Mouse (Mus musculus) heart, adult 10 weeks (tissue): Measurements from ENCODE around the gene Pkd1l3. TPM values are rescaled to one million over a fixed set of nuclear protein-coding genes. Genes with fewer than 3 reads are reported as not detected.

Experiments used
- polyA plus RNA-seq: library from polyadenylated mRNA; stranded (reverse); fragments of 350-450 nt; fragmentation: Illumina TruSeq; extraction: RNeasy Lipid Tissue Mini Kit (QIAGEN cat#74804); gene quantifications from one replicate; pipeline ENCODE4 v1.2.3, GENCODE M21; 2014; ENCODE audit warnings: low read depth, low replicate concordance

Pkd1l3 gene
- not detected for polyA plus RNA-seq

GRCm38 (mm10) chr8:109614243-109615210, at the start of gene Pkd1l3:
Gene Pkd1l3 (plus strand): TSS chr8:109614517.

GRCm38 (mm10) chr8:109565498-109566333, 48.6 kb upstream of the Pkd1l3 start, which contains the start of the genes Dhx38 and Txnl4b:
Gene Dhx38 (minus strand): TSS chr8:109565861.
Gene Txnl4b (plus strand): TSS chr8:109565892.

DNA sequence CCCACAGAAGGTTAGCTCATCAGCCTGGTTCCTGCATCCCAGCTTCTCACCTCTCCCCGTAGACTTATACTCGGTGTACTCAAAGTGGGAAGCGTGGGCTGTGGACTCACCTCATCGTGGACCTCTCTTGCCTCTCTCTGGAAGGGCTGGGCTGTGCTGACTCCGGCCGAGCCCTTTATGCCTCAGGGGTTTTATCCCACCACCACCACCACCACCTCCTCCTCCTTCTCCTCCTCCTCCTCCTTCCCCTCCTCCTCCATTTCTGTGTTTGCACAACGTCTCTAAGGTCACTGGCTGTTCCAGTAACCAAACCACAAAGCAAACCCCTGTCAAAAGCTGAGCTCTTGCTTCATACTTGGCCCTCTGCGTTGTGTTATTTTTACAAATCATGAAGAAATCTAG, 35.4 kb upstream of the Pkd1l3 start, which contains the start of gene Hp:
Gene Hp, minus strand, starts transcription at position 273 of the 402 bp plus-strand sequence.

DNA sequence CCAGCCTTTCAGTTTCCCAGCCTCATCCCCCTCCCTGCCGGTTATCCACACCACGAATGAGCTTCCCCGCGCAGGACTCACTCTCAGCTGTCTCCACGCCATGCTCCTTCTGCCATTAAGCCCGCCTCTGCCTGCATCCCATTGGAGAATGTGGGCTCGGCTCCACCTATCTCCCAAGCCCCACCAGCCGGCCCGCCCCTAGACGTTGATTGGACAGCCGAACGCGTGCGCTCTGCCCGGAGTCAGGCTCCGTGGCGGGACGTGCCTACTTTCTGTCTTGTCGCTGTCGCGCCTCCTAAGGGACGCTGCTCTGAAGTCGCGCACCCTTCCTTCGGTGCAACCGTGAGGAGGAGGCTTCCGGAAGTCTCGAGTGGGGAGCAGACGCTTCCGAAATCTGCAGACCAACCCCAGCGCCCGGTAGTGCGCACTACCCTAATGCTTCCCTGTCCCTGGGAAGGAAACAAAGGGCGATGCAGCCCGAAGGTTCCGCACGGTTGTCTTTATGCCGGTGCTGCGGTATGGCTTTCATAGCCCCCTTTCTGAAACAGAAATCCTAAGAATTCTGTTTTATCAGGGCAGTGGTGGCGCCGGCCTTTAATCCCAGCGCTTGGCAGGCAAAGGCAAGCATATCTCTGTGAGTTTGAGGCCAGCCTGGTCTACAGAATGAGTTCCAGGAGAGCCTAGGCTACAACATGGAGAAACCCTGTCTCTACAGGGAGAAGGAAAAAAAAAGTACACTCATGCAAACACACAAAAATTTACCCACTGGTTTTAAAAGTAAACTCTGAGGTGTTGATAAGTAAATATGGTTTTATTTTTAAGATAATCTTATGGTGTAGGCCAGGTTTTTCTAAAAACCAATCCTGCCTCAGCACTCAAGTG, 5.8 kb upstream of the Pkd1l3 start, which contains the start of gene Dhodh:
Gene Dhodh, minus strand, starts transcription at position 403 of the 882 bp plus-strand sequence.

GRCm38 (mm10) chr8:109693146-109693900, 79.0 kb downstream of the Pkd1l3 start, which contains the start of gene Ist1:
Gene Ist1 (minus strand): TSS chr8:109693260.

DNA sequence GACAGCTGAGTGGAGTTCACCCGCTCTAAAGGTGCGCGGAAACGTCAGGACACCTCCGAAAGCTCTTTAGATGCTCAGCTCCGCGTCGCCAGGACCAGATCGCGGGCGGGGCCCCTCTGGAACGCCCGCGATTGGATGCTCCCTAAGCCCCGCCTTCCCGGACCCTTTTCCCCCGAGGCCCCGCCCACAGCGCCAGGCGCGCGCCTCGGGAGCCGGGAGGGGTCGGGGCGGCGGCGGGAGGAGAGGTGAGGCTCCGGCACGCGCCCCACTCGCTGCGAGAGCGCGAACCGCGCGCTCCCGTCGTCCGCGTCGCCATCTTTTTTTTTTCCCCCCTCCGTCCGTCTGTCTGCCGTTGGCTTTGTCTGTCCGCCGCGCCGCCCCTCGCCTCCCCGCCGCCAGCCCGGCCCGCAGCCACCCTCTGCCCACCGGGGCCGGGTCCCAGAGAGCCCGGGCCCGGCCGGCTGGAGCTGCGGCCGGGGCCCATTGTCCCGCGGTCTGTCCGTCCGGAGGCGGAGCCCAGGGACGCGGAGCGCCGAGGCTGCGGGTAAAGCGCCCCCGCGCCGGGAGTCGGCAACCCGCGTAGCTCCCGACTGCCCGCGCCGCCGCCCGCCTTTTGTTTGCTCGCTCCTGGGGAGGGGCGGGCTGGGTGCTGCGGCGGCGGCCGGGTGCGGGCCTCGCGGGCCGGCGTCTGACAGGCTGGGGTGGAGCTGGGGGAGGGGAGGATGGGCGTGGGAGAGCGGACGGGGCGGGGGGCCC, 91.2 kb downstream of the Pkd1l3 start, which contains the start of gene Zfp821:
Gene Zfp821, plus strand, starts transcription at position 227 of the 756 bp plus-strand sequence.

Other genes starting within 250 kb of the Pkd1l3 start
- not detected for gene Pmfbp1, start 120.5 kb upstream of the Pkd1l3 start, polyA plus RNA-seq
- gene Dhx38, start 48.7 kb upstream of the Pkd1l3 start, polyA plus RNA-seq, result 11.7 TPM
- gene Txnl4b, start 48.6 kb upstream of the Pkd1l3 start, polyA plus RNA-seq, result 4.7 TPM
- 15.0 TPM for gene Hp, start 35.3 kb upstream of the Pkd1l3 start, polyA plus RNA-seq
- 18.7 TPM for gene Dhodh, start 5.8 kb upstream of the Pkd1l3 start, polyA plus RNA-seq
- 47.1 TPM for gene Ist1, start 78.7 kb downstream of the Pkd1l3 start, polyA plus RNA-seq
- 6.4 TPM for gene Zfp821, start 91.0 kb downstream of the Pkd1l3 start, polyA plus RNA-seq
- gene Atxn1l, start 123.2 kb downstream of the Pkd1l3 start, polyA plus RNA-seq, result 9.3 TPM
- gene Ap1g1, start 164.0 kb downstream of the Pkd1l3 start, polyA plus RNA-seq, result 37.3 TPM